Mouse (Mus musculus): ENCODE data around the gene Sf3b1. TPM values are rescaled to one million over a fixed set of nuclear protein-coding genes. Genes with fewer than 3 reads are reported as not detected.
"Not testable (repeated sequence)": the region's sequence is repeated elsewhere in the genome, so short reads cannot be mapped to it uniquely, and the experiment has no call there.

Sf3b1 gene
- total RNA-seq (2021): 100 to 1,000 TPM; 199 to 213 TPM
- long read RNA-seq, experiment 1, full-length matches to known transcripts: 28 of 48 reads
- long read RNA-seq, experiment 1, partial matches to known transcripts: 13 of 48 reads
- long read RNA-seq, experiment 1, other reads (novel, unspliced or antisense): 7 of 48 reads
- long read RNA-seq, experiment 2, full-length matches to known transcripts: 48 of 163 reads
- long read RNA-seq, experiment 2, partial matches to known transcripts: 101 of 163 reads
- long read RNA-seq, experiment 2, other reads (novel, unspliced or antisense): 14 of 163 reads

GRCm38 (mm10) chr1:55027253-55027801 lies at the start of gene Sf3b1:
TSS of gene Sf3b1 (minus strand) at chr1:55027481.
- peak; percentile 82 to 91 for DNase-seq (ENCODE audit: low spot score in 2 of 2)

DNA sequence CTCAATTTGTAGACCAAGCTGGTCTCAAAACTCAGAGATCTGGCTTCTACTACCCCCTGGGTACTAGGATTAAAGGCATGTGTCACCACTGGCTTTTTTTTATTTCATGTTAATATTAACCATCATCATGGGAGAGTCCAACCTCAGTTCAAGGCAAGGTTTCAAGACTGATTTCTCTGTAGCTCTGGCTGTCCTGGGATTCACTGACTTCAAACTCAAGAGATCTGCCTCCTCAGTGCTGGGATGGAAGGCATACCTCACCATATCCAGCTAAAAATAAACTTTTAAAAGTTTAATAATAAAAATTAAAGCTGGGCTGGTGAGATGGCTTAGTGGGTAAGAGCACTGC lies 49.1 kb upstream of the Sf3b1 start:
- no peak for DNase-seq (ENCODE audit: low spot score in 2 of 2)

DNA sequence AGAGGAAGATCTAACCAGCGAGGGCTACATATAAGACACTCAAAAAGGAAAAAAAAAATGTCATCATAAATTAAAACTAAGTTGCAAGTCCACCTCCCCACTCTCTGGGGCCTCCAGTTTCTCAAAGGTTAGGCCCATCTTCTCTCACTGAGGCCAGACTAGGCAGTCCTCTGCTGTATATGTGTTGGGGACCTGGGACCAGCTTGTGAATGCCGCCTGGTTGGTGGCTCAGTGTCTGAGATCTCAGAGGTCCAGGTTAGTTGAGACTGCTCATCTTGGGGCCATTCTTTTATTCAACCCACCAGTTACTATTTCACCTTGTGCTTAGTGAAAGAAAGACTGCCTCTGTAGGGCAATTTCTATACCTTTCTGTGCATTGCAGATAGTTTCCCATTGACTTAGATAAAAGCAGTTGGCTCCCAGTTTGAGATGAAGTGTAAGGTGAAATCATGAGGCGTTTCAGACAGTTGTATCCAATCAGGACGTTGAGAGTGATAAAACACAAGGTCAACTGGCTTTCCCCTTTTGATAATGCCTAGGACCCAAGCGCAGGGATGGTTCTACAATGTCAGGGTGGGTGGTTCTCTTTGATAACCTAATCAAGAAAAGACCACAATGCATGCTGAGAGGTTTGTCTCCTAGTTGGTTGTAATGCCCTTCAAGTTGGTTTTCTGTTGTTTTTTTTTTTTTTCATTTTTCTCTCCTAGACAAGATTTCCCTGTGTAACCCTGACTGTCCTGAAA lies 48.5 kb upstream of the Sf3b1 start:
- no peak for DNase-seq (ENCODE audit: low spot score in 2 of 2)

DNA sequence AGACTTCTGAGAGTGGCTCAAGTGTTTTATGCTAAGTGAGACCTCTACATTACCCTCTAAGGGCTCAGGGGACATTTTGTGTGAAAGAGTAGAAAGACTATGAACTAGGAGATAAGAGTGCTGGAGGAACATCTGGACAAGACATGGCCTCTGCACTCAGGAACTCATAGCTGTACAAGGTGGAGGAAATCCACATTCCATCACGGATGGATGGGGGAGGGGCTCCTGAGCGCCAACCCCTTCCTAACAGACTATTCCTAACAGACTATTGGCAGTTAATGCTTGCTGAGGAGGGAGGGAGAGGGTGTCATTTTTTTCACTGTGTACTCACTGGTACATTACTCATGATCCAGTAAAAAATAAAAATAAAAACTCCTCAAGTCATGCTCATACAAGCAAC lies 47.5 kb upstream of the Sf3b1 start:
- no peak for DNase-seq (ENCODE audit: low spot score in 2 of 2)

GRCm38 (mm10) chr1:55072328-55072727 lies 45.0 kb upstream of the Sf3b1 start:
- DNase-seq (ENCODE audit: low spot score in 2 of 2): not testable (repeated sequence)

- no peak for DNase-seq (ENCODE audit: low spot score in 2 of 2)
Observed at GRCm38 (mm10) chr1:55061772-55062171, 34.5 kb upstream of the Sf3b1 start.

DNA sequence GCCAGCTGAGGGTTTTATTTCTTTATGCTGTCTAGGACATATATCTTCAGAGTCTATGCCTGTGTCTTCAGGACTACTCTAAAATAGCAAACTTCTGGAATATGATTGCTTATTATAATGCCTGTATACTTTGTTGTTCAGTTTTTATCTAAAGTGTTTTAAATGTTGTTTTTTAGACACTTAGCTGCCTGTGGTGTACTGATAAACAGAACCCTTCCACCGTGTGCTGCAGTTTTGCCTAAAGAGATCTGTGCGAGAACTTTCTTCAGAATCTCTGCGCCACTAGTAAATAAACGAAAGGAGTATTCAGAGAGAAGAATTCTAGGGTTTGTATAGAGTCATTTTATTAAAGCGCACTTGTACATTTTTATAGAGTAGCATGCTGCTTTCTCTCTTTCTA lies 33.8 kb upstream of the Sf3b1 start:
- DNase-seq (ENCODE audit: low spot score in 2 of 2): no peak

DNA sequence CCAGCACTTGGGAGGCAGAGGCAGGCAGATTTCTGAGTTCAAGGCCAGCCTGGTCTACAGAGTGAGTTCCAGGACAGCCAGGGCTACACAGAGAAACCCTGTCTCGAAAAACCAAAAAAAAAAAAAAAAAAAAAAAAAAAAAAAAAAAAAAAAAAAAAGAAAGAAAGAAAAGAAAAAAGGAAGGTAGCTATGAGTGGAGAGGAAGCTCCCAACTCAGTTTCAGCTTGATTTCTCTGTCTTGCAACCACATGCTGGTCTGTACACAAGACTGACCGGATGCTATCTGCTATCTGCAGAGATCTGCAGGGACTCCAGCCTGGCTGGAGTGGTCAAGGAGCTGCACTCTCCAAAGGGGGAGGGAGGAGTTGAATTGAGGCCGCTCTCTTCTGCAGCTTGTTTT lies 31.1 kb upstream of the Sf3b1 start:
- DNase-seq (ENCODE audit: low spot score in 2 of 2): not testable (repeated sequence)

DNA sequence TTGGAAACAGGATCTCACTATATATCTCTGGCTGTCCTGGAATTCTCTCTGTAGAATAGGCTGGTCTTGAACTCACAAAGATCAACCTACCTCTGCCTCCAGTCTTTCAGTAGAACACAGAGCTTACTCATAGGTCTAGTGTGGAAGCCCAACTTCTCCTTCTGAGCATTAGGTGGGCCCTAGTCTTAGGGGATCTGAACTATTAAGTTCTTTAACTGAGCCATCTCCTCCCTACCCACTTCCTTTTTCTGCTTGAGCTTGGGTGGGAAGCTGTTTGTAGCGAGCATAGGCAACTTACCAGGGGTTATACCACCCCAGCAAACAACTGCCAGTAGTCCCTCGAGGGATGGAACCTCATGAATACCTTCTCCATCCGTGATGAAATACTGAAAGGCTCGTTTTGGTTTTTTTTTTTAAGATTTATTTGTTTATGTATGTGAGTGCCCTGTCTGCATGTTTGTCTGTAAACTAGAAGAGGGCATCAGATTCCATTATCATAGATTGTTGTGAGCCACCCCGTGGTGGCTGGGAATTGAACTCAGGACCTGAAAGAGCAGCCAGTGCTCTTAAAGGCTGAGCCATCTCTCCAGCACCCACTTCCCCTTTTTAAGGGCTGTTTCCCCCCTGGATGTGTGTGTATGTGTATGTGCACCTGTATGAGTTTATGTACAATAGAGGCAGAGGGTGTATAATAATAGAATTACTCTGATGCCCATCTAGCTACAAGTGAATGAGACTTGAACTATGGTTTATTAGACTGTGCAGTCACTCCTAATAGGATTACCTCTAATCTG lies 28.2 kb upstream of the Sf3b1 start:
- no peak for DNase-seq (ENCODE audit: low spot score in 2 of 2)

DNA sequence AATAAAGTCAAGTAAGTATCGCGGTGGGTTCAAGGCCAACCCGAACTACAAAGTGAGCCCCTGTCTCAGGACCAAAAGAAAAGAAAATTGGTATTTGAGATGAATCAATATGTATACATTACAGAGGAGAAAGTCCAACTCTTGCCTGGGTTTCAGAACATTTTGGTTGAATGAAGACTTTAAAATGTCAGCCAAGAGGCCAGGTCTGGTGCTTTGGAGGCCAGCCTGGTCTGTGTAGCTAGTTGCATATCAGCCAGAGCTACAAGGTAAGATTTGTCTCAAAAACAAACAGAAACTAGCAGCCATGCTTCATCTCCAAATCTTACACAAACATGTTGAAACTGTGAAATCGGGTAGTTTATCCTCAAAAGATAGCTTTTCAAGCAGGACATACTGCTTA lies 26.3 kb upstream of the Sf3b1 start:
- DNase-seq (ENCODE audit: low spot score in 2 of 2): no peak

GRCm38 (mm10) chr1:55053005-55053404 lies 25.7 kb upstream of the Sf3b1 start:
- no peak for DNase-seq (ENCODE audit: low spot score in 2 of 2)

DNA sequence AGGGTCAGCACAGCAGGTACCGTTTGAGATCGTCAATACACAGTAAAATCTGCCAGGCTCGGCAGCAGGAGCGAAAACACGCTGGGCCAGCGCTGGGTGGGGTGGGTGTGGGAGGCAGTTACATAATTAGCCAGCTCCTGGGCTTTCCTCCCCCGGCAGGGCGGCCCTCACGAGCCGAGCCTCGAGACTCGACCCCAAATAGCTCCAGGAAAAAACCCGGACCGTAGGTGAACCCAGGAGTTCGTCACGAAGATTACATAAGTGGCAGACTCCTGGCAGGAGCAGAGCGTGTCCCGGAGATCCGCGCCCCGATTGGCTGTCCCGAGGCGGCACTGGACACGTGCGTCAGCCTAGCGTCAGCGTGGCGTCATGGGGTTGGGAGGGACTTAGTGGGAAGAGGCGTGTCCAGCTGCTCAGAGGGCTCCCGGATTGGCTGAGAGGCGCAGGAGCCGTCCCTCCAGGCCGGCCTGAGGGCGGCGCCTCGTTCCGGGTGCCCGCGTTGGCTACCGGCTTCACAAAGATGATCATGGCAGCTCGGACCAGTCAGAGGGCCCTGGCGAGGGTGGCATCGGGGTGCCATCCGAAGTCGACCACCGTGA lies 25.2 kb upstream of the Sf3b1 start, which contains the start of gene Coq10b:
TSS of gene Coq10b (plus strand) at position 416 of the 599 bp plus-strand sequence.
- DNase-seq (ENCODE audit: low spot score in 2 of 2): peak; percentile 95

DNA sequence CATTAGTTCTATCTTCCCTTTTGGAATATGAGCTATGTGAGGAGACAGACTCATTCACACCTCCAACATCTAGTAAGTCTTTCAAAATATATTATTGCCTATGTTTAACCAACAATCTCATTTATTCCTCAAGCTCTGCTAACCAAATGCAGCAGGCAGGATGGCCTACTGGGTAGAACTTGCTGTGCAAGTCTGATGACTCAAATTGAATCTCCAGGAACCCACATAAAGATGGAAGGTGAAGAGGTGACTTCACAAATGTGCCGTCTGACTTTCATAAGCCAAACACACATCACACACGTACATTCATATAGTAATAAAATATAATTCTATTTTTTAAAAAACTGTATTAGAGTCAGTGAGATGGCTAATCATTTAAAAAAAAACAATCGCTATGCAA lies 24.4 kb upstream of the Sf3b1 start:
- no peak for DNase-seq (ENCODE audit: low spot score in 2 of 2)

GRCm38 (mm10) chr1:55048841-55049587 lies 21.7 kb upstream of the Sf3b1 start:
- no peak for DNase-seq (ENCODE audit: low spot score in 2 of 2)

DNA sequence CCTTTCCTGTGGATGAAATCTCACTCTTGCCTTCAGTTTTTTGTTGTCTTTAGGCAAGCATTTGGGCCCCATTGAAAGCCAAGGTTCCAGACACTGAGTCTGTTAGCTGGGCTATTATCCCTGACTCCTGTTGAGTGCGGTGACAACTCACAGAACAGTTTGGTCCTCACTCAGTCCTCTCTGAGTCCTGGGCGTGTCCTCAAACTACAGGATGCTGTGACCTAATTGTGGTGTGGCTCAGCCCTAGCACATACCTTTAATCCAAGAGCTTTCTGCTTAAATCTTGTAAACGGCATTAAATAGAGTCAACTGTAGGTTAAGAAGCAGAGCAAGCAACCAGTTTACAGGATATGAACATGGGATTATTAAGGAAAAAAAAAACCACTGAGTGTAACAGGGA lies 15.9 kb upstream of the Sf3b1 start:
- DNase-seq (ENCODE audit: low spot score in 2 of 2): no peak

- DNase-seq (ENCODE audit: low spot score in 2 of 2): no peak
Observed at GRCm38 (mm10) chr1:55042246-55042645, 15.0 kb upstream of the Sf3b1 start.

GRCm38 (mm10) chr1:55041691-55042090 lies 14.4 kb upstream of the Sf3b1 start:
- no peak for DNase-seq (ENCODE audit: low spot score in 2 of 2)

DNA sequence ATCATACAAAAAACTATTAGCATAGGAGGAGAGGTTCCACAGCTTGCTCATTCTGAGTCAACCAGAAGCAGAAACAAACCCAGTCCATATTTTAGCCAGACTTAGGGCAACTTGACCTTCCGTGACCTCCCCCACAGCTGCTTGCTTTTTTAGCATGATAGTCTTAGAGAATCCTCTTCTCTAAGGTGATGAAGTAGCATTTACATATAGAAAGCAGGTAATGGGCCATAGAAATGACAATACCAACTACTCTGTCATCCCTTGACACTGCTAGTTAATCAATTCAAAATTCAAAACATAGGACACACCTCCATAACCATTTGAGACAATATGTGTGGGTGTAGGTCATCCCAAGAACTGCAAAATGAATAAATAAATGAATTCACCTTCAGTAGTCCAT lies 12.7 kb upstream of the Sf3b1 start:
- no peak for DNase-seq (ENCODE audit: low spot score in 2 of 2)

DNA sequence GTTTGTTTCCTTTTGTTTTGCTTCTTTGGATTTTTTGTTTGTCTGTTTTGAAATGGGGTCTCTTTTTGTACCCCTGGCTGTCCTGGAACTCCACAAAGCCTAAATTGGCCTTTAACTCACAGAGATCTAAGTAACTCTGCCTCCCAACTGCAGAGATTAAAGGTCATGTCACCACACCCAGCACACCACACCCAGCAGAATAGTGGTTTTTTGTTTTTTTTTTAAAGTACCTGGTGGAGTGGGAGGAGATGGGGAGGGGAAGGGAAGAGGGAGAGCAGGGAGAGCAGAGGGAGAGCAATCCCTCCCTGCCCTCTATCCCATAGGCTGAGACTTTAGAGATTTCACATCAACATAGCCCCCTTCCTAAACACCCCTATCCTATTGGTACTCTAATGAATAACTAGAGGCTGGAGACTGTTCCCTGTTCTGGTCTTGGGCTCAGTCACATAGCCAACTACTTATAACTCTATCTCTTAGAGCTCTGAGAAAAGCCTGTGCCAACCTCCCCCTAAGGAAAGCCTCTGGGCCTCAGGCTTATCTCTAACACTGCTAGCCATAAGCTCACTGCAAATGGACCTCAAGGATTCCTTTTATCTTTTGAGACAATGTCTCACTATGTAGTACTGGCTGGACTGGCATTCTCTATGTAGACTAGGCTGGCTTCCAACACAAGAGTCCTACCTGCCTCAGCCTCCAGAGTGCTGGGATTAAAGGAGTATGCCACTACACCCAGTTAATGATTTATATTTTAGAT lies 3.9 kb upstream of the Sf3b1 start:
- DNase-seq (ENCODE audit: low spot score in 2 of 2): no peak

- no peak for DNase-seq (ENCODE audit: low spot score in 2 of 2)
Observed at GRCm38 (mm10) chr1:55029446-55029845, 2.2 kb upstream of the Sf3b1 start.

Measured in adrenal gland, postnatal 4 days (tissue).